Mouse (Mus musculus) myocyte (in vitro differentiated cells): ENCODE data around the gene Hoxd1.

Experiments used
- CEBPB ChIP-seq: IDR thresholded peaks from 2 replicates; pipeline ENCODE4 v1.6.1; 2011; ENCODE audit warnings: mild to moderate bottlenecking, moderate library complexity; ENCODE audit not compliant: poor library complexity, insufficient read depth, severe bottlenecking
- E2F4 ChIP-seq: IDR thresholded peaks from one replicate; pipeline ENCODE4 v1.6.1; 2011; ENCODE audit warnings: mild to moderate bottlenecking, control low read depth, moderate library complexity; ENCODE audit not compliant: insufficient read depth
- MYOG ChIP-seq, 3 experiments: IDR thresholded peaks; one replicate each; pipeline ENCODE4 v1.6.1; 2011; ENCODE audit warnings: control low read depth in 2 of 3, low read depth in 2 of 3, mild to moderate bottlenecking in 2 of 3; ENCODE audit not compliant: insufficient read length in 2 of 3, control insufficient read depth in 1 of 3, insufficient read depth in 1 of 3
- POLR2A ChIP-seq: IDR thresholded peaks from one replicate; pipeline ENCODE4 v1.6.1; 2011; ENCODE audit warnings: low read depth, mild to moderate bottlenecking, control low read depth, moderate library complexity; ENCODE audit not compliant: insufficient read length
- POLR2AphosphoS2 ChIP-seq: IDR thresholded peaks from one replicate; pipeline ENCODE4 v1.6.1; 2011; ENCODE audit warnings: low read depth, control low read depth; ENCODE audit not compliant: insufficient read length
- TCF12 ChIP-seq: IDR thresholded peaks from one replicate; pipeline ENCODE4 v1.6.1; 2011; ENCODE audit warnings: mild to moderate bottlenecking, control low read depth; ENCODE audit not compliant: poor library complexity, insufficient read depth, severe bottlenecking

DNA sequence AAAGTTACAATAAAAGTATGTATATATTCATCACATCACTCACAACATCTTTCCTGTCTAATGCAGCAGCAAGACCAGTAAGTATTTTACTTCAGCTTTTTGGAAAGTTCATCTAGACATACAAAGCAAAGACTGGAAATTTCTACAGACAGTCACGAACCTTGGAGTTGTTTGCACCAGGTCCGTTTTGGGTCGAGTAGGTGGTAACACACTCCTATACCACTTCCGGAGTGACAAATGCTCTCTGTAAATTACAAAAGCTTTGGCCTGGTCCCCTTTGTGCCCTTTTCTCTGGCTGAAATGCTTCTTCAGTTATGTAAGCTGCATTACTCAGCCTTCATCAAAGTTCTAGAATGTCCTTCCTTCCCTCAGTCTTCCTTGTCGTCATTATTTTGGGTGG, 9.1 kb upstream of the Hoxd1 start:
- no peak for TF ChIP-seq POLR2A
- no peak for TF ChIP-seq TCF12
- no peak for TF ChIP-seq POLR2AphosphoS2
- no peak for TF ChIP-seq E2F4
- no peak for TF ChIP-seq MYOG (IDR thresholded peaks at IDR 0.05; ENCODE audit: control insufficient read depth in 1 of 3, insufficient read depth in 1 of 3, insufficient read length in 2 of 3, low read depth in 2 of 3)
- TF ChIP-seq CEBPB = no peak
